Mouse (Mus musculus) cerebral cortex, adult 2 months (tissue): ENCODE data around the gene Nme9.

Source experiments
- WGBS: fragments of 180-500 bp; shearing (Covaris S2); methylation state at CpG from one replicate; pipeline ENCODE4 v1.1.7; 2018; 5-methylcytosine and 5-hydroxymethylcytosine counted together

Nme9 gene

GRCm38 (mm10) chr9:99480764-99481163 lies 29.5 kb downstream of the Nme9 start:
- WGBS: 80% methylated on average over 4 of the region's 4 CpGs

GRCm38 (mm10) chr9:99483191-99483590 lies 31.9 kb downstream of the Nme9 start:
- 88% methylated on average over 4 of the region's 4 CpGs for WGBS

DNA sequence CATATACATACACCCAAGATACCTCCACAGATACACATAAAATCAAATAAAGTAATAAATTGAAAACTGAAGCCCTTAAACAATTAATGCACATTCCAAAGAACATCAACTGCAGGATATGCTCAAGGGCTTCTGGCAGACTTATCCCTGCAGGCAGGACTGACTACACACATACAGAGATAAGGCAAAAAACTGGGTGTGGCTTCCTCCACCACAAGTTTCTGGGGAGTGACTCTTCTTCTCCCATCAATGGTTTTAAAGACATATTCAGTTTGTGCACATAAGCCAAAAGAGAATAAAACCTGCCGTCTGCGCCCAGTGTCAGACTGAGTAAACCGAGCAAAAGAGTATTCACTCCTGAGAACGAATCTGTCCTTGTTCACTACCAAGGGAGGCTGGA lies 33.9 kb downstream of the Nme9 start:
- 95% methylated on average over 4 of the region's 4 CpGs for WGBS

DNA sequence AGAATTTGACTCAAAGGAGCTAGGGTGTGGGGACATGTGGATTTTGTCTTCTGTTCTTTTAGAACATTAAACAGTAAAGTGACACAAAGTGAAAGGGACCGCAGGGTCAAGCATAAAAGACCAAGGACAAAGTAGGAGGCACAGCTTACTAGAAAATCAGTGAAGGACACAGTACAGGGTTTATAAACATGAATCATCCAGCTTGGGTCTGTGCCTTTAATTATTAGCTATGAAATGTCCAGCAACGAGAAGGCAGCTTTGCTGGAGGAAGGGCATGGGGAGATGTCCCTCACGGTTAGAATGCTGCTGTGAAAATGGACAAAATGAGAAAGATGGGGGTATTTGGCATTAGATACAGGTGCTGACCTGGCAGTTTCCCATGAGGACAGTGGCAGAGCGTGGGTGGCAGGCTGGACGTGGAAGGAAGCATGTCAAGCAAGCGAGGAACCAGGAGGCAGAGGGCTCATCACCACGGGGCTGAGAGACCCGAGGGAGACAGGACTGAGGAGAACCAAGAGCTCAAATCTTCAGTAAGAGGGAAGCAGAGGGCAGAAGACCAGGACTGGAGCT lies 35.9 kb downstream of the Nme9 start:
- 85% methylated on average over 8 of the region's 8 CpGs for WGBS

DNA sequence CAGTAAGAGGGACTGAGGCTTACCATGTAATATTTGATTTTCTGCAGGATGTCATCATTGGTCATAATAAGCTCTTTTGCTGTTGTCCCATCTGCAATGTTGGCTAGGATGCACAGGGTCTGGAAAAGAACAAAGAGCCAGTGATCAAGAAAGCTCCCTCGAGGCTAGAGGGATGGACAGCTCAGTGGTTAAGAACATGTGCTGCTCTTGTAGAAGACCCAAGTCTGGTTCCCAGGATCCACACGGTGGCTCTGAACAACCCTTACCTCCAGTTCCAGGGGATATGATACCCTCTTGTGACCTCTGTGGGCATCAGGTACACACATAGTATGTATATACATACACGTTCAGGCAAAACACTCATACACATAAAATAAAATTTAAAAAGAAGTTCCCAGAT lies 36.6 kb downstream of the Nme9 start:
- WGBS: 80% methylated on average over 3 of the region's 3 CpGs

- WGBS: 93% methylated on average over 4 of the region's 4 CpGs
Observed at GRCm38 (mm10) chr9:99491050-99491449, 39.8 kb downstream of the Nme9 start.

- WGBS: 78% methylated on average over 10 of the region's 10 CpGs
Observed at GRCm38 (mm10) chr9:99492634-99493200, 41.4 kb downstream of the Nme9 start.

DNA sequence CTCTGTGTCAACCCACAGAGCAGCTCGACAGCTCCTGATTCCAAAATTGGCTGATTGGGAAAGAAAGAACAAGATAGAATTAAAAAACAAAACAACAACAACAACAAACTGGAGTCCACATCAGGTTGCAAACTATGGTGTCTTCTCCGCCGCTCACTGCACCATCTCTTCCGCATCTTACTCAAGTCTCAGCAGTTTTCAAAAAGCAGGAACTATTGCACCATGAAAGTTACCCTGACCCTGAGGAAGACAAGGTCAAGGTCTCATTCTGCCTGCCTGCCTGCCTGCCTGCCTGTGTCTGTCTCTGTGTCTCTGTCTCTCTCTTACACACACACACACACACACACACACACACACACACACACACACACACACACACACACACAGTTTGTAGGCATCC lies 48.1 kb downstream of the Nme9 start:
- WGBS: 83% methylated on average over 4 of the region's 4 CpGs

DNA sequence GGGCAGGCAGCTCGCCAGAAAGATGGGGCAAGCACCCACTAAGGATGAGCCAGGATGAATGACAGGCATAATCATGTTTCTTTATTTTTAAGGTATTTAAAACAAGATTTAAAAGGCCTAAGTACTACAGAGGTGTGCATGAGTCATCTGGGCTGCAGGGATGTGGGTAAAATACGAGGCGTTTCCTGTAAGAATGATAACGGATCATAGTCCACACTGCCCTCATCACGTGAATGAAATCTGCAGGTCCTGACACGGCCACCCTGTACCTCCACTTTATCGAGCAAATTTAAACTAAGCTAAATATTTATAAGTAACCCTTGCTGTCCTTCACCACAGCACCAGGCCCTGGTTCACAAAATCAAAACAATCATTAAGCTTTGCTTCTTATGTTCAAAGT lies 54.6 kb downstream of the Nme9 start:
- WGBS: 71% methylated on average over 7 of the region's 7 CpGs
